Mouse (Mus musculus) natural killer cell, adult 2 months (primary cell): Measurements from ENCODE around the gene Tenm4.

Source experiments
- DNase-seq, 2 experiments: peaks; one replicate each; pipeline ENCODE4 v3.0.0; 2022; ENCODE audit warnings: low spot score in 2 of 2

Gene Tenm4

GRCm38 (mm10) chr7:96340826-96341225, 169.8 kb downstream of the Tenm4 start:
- DNase-seq, result no peak

DNA sequence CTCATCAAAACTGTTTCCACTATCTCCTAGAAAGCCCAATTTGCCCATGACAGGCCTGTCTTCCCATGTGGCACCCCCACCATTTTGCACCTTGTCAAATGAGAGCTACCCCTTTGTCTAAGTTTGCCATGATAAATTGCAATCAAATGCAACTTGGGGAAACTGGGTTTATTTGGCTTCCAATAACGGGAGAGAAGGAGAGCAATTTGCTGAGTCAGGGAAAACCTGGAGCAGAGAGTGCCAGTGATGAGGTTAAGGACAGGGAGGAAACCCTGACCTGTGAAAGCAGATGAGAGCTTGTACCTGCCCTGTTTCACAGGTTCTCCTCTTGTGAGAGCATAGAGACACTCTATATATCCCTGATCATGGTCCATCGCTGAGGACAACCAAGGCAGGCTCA, 170.4 kb downstream of the Tenm4 start:
- DNase-seq, result no peak

GRCm38 (mm10) chr7:96342996-96343395, 171.9 kb downstream of the Tenm4 start:
- DNase-seq, result no peak

DNA sequence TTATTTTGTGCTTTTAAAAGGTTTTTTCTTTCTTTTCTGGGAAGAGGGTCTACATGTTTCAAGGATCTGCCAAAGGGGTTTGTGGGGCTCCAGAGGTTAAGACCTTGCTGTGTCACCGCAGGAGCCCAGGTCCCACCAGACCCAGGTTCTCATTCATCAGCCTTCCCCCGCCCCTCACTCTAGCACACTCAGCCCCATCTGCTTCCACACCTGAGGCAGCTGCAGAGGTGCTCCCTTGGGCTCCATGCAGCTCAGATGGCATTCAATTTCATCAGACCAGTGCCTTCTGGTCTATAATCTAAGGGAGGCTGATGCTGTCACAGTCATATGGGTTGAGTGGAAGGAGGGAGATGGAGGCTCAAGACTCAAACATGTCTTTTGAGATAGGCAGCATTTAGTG, 172.6 kb downstream of the Tenm4 start:
- no peak for DNase-seq

- DNase-seq, result no peak
These were observed 181.6 kb downstream of the Tenm4 start for GRCm38 (mm10) chr7:96352671-96353070.

- no peak for DNase-seq
These were observed 185.3 kb downstream of the Tenm4 start for GRCm38 (mm10) chr7:96356285-96356811.

GRCm38 (mm10) chr7:96357550-96357949, 186.5 kb downstream of the Tenm4 start:
- no peak for DNase-seq

DNA sequence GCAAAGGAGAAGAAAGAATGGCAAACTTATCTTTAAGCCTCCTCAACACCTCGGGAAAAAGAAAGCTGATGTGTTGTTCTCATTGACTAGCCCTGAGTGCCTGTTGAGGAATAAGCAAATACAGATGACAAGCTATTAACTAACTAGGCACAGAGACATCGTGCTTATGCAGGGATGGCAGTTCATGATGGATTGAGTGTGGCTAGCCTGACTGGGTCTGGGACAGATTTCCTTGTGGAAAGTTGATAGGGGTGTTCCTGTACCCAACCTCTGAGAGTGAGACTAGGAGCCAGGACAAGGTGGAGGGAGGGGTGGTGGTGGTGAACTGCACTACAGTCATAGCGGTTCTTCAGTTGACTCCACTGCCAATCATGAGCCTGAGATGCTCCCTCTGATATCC, 192.3 kb downstream of the Tenm4 start:
- no peak for DNase-seq

DNA sequence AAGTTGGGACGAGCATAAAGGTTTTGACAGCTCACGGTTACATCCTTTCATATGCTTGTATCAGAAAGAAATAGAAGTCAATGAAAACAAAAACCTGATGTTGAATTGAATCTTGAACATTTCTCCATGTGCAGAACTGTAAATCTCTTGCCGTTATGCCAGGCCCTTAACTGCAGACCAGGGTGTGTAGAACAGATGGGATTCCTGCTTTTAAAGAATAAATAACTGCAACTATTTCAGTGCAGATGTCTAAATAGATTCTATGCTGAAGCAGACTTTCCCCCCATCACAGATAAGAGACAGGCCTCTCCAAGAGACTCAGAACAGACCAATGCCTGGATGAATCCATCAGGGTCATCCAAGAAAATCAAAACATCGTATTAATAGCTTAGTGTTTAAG, 198.9 kb downstream of the Tenm4 start:
- DNase-seq, result no peak

DNA sequence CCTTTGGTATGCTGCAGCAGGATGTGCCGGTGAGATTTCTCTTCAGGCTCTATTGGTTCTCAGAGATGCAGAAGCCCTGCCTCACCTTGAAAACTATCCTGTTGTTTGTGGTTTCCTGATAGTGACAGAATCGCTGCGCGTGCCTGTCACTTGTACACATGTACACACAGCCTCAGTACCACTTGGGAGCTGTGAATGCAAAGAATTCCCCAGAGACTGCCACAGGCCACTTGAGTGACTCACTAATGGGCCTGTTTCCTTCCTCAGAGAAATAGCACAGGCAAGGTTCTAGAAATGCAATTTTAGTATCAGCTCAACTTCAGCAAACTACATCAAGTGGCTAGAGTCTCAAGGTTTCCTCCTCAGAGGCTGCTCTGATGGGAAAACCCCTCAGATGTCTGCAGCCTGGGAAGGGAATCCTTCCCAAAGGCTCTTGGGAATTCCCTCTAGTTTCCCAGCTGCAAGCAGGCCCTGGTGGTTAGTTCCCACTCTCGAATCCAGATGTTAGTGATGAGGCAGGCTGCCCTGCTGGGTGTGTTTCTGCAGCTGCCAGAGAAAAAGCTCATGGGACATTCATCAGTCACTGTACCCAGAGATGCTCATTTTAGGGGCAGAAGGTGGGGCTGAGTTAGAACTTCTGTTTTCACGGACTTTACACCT, 203.1 kb downstream of the Tenm4 start:
- peak in 1 of 2 experiments; percentile 1 for DNase-seq

DNA sequence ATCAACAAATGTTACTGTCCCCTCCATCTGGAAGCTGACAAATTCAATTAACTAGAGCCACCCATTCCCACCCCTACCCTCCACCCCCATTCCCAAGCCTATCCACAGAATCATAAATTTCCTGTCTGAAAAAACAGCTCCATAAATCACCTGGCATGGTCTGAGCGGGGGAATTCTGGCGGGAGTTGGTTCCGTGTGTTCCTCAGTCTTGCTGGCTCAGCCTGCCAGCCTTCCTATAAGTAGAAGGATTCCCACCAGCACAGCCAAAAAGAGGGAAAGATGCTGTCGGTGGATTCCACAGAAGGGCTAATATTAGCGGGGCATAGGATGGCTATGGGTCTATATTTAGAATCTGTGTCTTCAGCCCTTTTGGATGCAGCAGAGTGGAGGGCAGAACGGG, 204.5 kb downstream of the Tenm4 start:
- DNase-seq, result no peak

DNA sequence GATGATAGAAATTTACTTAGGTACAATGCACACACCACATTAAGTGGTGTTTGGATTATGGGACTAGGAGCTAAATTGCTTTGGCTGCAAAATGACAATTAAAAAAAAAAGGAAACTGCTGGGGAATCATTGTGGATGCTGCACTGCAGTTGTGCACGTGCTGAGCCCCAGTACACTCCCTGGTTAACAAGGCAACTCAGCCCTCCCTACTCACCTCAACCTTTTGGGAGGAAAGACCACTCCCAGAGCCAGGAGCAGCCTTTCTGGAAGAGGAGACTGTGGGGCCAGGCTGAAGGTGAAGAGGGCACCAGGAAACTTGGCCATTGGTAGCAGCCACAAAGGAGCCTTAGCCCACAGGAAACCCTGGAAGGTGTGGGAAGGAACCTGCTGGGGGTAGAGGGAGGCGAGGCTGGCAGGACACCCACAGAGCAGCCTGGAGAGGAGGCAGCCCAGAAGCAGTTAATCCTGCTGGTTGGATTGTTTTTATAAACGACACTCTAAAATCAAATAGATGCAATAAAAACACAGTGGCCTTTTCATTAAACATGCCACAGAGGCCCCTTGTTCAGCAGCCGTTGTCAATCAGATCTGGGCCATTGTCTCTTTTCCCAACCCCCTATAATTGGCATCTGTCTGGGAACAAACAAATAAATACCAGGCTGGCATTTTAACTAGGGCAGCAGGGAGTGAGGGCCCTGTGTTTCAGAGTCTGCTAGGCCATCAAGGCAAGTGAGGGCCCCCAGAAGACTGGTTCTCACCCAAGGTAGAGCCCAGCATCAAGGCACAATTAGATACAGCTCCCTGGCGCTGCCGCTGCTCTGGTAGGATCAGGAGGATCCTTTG, 212.9 kb downstream of the Tenm4 start:
- DNase-seq, result no peak

DNA sequence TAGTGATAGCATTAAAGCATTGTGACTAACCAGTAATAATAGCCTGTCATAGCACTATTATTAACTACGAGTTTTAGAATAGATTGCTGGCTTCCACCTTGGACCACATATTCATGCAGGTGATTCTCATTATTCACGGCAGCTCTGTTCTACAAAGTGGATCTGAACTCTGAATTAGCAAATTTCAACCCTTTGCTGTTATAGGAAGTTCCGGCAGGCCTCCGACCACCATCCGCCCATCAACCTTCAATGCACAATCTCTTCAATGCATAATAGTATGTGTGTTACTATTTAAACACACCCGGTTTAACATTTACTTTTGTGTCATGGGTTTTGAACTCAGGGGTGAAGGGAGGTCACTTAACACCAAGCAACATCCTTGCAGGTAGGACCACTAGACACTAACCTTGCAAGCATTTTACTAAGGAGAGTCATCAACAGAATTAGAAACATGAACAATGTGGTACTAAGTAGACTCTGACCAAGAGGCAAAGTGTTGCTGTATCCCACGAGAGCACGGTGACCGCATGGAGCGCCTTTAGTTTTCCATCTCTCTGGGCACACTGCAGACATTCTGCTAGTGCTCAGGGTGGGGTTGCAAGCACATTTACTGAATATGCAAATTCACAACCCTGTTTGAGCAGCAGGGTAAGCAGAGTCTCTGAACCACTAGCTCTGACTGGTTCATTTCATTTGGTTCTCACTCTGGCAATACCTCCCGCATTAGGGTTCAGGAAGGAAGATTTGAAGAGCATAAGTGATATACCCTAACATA, 213.9 kb downstream of the Tenm4 start:
- DNase-seq, result no peak

DNA sequence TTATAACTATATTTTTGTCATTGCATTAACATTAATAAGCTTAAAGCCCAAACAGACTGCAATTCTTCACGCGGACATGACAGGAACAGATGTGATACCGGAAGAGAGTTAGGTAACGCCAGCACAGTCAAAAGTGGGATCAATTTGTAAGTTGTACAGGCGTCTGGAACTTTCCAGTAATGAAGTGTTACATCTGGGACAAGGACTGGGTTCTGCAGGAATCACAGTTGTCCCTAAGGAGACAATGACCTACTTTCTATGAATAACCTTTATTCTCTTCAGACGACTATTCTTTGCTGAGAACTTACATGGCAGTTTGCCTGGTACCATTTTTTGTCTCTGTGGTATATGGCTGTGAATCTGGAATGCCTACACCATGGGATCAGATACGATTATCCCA, 214.8 kb downstream of the Tenm4 start:
- DNase-seq, result no peak

DNA sequence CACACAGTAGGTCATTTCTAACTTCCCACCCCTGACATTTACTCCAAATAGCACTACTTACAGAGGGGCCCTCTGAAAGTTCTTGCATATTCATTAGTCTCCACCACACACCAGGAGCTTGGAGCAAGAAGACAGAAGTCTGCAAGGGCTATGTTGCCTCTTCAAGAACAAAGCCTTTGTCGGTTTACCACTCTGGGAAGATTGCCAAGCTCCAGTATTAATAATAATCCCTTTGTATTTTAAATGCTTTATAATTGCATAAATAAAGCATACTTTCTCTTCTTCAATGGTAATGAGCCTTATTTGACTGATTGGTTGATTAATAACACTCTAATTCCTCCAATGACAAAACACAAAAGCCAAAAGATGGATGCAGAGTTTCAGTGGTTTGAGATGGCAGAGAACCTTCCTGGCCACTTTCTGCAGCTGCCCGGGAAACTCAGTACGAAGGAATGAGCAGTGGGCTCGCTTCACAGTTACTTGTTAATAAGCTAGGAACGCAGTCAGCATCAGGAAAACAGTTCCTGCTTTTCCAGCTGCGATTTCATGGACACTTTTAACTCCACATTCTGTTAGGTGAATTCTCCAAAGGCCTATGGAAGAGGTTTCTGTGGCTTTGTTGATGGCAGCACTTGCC, 219.1 kb downstream of the Tenm4 start:
- DNase-seq, result no peak

GRCm38 (mm10) chr7:96390894-96391293, 219.8 kb downstream of the Tenm4 start:
- DNase-seq, result no peak

DNA sequence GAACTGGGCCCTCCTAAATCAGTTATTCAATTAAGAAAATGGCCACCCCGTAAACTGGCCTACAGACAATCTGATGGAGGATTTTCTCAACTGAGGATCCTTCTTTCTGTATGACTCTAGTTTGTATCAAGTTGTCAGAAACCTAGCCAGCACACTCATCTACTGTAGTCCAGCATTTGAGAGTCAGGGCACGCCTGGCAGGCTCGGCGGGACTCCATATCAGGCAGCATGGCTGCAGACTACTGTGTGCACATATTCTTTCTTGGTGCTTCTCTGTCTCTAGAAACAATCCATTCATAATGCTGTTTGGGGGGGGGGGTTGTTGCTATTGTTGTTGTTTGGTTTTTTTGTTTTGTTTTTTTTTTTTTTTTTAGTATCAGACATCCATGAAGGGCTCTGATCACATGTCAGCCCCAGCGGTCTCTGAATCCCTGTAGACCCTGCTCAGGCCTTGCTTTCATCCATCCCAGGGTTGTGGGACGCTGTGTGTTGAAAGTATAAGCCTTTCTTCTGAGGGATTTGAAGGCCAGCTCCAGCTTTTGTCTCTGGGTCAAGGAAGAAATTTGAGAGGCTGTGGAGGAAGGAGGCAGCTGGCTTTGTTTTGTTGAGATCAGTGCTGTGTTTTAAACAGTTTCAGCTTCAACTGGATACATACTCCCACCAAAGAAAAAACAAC, 220.9 kb downstream of the Tenm4 start:
- no peak for DNase-seq

DNA sequence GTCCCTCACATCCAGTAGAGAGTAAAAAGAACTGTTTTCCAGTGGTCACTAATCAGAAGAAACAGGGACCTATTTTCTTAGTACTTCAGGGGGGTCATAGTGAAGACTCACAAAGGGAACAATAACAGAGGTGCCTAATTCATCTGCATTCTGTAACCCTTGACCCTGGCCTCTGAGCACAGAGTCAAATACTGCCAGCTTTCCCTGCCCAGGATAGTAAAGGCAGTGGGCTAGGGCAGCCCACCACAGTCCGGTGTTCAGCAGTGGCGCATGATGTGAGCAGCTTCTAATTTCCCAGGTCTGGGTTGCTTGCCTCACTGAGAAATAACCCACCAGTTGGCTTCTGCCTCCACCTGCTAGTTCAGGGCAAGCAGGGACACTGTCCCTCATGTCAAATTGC, 221.6 kb downstream of the Tenm4 start:
- no peak for DNase-seq

DNA sequence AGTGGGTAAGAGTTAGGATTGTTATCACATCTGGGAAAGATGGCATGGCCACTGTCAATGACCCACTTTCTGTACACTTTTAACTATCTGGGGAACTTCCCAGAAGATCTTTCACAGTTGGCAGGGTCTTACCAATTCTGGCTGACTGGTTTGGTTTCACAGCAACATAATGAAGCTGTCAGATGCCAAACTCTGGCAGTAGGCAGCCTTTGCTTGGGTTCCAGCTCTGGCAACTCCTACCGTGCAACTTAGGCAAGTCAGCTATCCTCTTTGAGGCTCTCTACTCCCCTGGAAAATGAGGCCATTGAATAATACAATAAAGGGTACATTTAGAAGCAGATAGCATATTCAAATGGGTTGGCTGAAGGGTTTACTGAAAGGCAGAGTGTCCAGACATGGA, 226.9 kb downstream of the Tenm4 start:
- no peak for DNase-seq

GRCm38 (mm10) chr7:96400411-96400810, 229.4 kb downstream of the Tenm4 start:
- DNase-seq, result no peak

GRCm38 (mm10) chr7:96406630-96407214, 235.7 kb downstream of the Tenm4 start:
- DNase-seq, result peak in 1 of 2 experiments; percentile 32
